Mouse (Mus musculus): Measurements from ENCODE around the gene Pcolce.

- no peak for TF ChIP-seq CTCF (IDR thresholded peaks at IDR 0.05; ENCODE audit: control insufficient read depth, insufficient read depth, insufficient read length)
- no peak for TF ChIP-seq CEBPB (IDR thresholded peaks at IDR 0.05; ENCODE audit: low read depth)
- TF ChIP-seq USF1 (IDR thresholded peaks at IDR 0.05; ENCODE audit: low read depth), result no peak
These were observed 30.9 kb downstream of the Pcolce start for GRCm38 (mm10) chr5:137582702-137583101.
